Mouse (Mus musculus) forebrain, embryonic 12.5 days (tissue): ENCODE data around the gene Elp4. TPM values are rescaled to one million over a fixed set of nuclear protein-coding genes. Genes with fewer than 3 reads are reported as not detected.

Source experiments
- ATAC-seq: fragments of 200-750 bp; cut with Nextera tagmentation; 2 replicates; pipeline ENCODE4 v1.8.0; 2017; ENCODE audit warnings: moderate TSS enrichment; ENCODE audit not compliant: low FRiP score
- H3K27ac ChIP-seq: fragments of 300-500 bp; sonication (generic); 2 replicates; pipeline ENCODE4 v1.5.1; 2016; ENCODE audit warnings: mild to moderate bottlenecking
- H3K27me3 ChIP-seq: fragments of 300-500 bp; sonication (generic); 2 replicates; pipeline ENCODE4 v1.6.1; 2016; ENCODE audit warnings: mild to moderate bottlenecking
- H3K36me3 ChIP-seq: fragments of 300-500 bp; sonication (generic); replicated peaks from 2 replicates; pipeline ENCODE4 v1.6.1; 2016; ENCODE audit warnings: mild to moderate bottlenecking
- H3K4me1 ChIP-seq: fragments of 300-500 bp; sonication (generic); 2 replicates; pipeline ENCODE4 v1.6.1; 2016
- H3K4me2 ChIP-seq: fragments of 300-500 bp; sonication (generic); 2 replicates; pipeline ENCODE4 v1.6.1; 2016; ENCODE audit warnings: mild to moderate bottlenecking, moderate library complexity
- H3K4me3 ChIP-seq: fragments of 300-500 bp; sonication (generic); replicated peaks from 2 replicates; pipeline ENCODE4 v1.5.1; 2016; ENCODE audit warnings: mild to moderate bottlenecking
- H3K9ac ChIP-seq: fragments of 300-500 bp; sonication (generic); 2 replicates; pipeline ENCODE4 v1.6.1; 2016; ENCODE audit warnings: mild to moderate bottlenecking
- H3K9me3 ChIP-seq: fragments of 300-500 bp; sonication (generic); 2 replicates; pipeline ENCODE4 v1.6.1; 2016
- WGBS: fragments of 180-500 bp; shearing (Covaris S2); methylation state at CpG from one replicate; pipeline ENCODE4 v1.1.7; 2016; 5-methylcytosine and 5-hydroxymethylcytosine counted together
- polyA plus RNA-seq: library from polyadenylated mRNA; unstranded; fragments of >200 nt; fragmentation: Nextera tagmentation; extraction: Ambion mirVana; gene quantifications from 2 replicates; pipeline ENCODE4 v1.2.1, GENCODE M21; 2016

Gene Elp4
- polyA plus RNA-seq, 1 experiment from 2014 or later, result 59.1 TPM

GRCm38 (mm10) chr2:105702586-105702985, 201.8 kb downstream of the Elp4 start:
- no peak overlapping the region for H3K9ac ChIP-seq
- WGBS, result 72% methylated on average over 10 of the region's 10 CpGs
- no peak; the same call in 1 of the 2 replicates for ATAC-seq
- H3K4me2 ChIP-seq, result no peak overlapping the region
- H3K4me1 ChIP-seq, result peaks cover 3% of the 10 kb centered on the region; the same call in 1 of the 2 replicates
- H3K27me3 ChIP-seq, result no peaks in the 10 kb centered on the region
- H3K27ac ChIP-seq, result no peak overlapping the region
- no peak overlapping the region for H3K4me3 ChIP-seq
- H3K36me3 ChIP-seq, result peaks cover 11% of the 10 kb centered on the region
- no peaks in the 10 kb centered on the region for H3K9me3 ChIP-seq

- WGBS, result 61% methylated on average over 4 of the region's 4 CpGs
- Histone ChIP-seq H3K4me1 (peaks cover 4% of the 10 kb centered on the region; the same call in 1 of the 2 replicates), H3K4me3 (no peak overlapping the region), H3K9me3 (no peaks in the 10 kb centered on the region), H3K27ac (peak overlapping the region; percentile 26; the same call in 1 of the 2 replicates), H3K27me3 (no peaks in the 10 kb centered on the region), H3K36me3 (peaks cover 11% of the 10 kb centered on the region), H3K9ac (no peak overlapping the region), H3K4me2 (no peak overlapping the region)
- no peak for ATAC-seq
These were observed 202.6 kb downstream of the Elp4 start for GRCm38 (mm10) chr2:105701781-105702180.

- Histone ChIP-seq H3K36me3 (peaks cover 34% of the 10 kb centered on the region), H3K4me1 (peaks cover 4% of the 10 kb centered on the region; the same call in 1 of the 2 replicates), H3K27me3 (0 out of 2 replicates have a peak, but pooled peaks cover 5% of the 10 kb centered on the region), H3K4me2 (no peak overlapping the region), H3K9me3 (no peaks in the 10 kb centered on the region), H3K27ac (no peak overlapping the region; the same call in 1 of the 2 replicates), H3K4me3 (no peak overlapping the region), H3K9ac (no peak overlapping the region)
- 72% methylated on average over 2 of the region's 2 CpGs for WGBS
- ATAC-seq, result peak; percentile 43
These were observed 205.7 kb downstream of the Elp4 start for GRCm38 (mm10) chr2:105698631-105699030.

GRCm38 (mm10) chr2:105697741-105698140, 206.6 kb downstream of the Elp4 start:
- H3K27me3 ChIP-seq, result peaks cover 10% of the 10 kb centered on the region
- H3K36me3 ChIP-seq, result peaks cover 41% of the 10 kb centered on the region
- no peak overlapping the region for H3K4me3 ChIP-seq
- H3K9me3 ChIP-seq, result no peaks in the 10 kb centered on the region
- H3K4me2 ChIP-seq, result no peak overlapping the region
- peak overlapping the region; percentile 59 for H3K27ac ChIP-seq
- ATAC-seq, result no peak
- H3K4me1 ChIP-seq, result peaks cover 4% of the 10 kb centered on the region; the same call in 1 of the 2 replicates
- WGBS, result 44% methylated on average over 5 of the region's 5 CpGs
- H3K9ac ChIP-seq, result no peak overlapping the region

- H3K9me3 ChIP-seq, result no peaks in the 10 kb centered on the region
- H3K27me3 ChIP-seq, result peaks cover 52% of the 10 kb centered on the region
- no peak overlapping the region for H3K4me2 ChIP-seq
- ATAC-seq, result no peak
- H3K27ac ChIP-seq, result 0 out of 2 replicates have a peak overlapping the region, but pooled peaks have one; percentile 36
- whole genome bisulfite sequencing, result 13% methylated on average over 10 of the region's 10 CpGs
- peaks cover 40% of the 10 kb centered on the region for H3K36me3 ChIP-seq
- H3K4me3 ChIP-seq, result no peak overlapping the region
- H3K4me1 ChIP-seq, result peaks cover 51% of the 10 kb centered on the region
- no peak overlapping the region; the same call in 1 of the 2 replicates for H3K9ac ChIP-seq
These were observed 213.1 kb downstream of the Elp4 start for GRCm38 (mm10) chr2:105691296-105691695.

GRCm38 (mm10) chr2:105689771-105690639, 214.4 kb downstream of the Elp4 start:
- peak; percentile 37 for ATAC-seq

GRCm38 (mm10) chr2:105689304-105689770, 215.0 kb downstream of the Elp4 start:
- Histone ChIP-seq H3K4me2 (peak overlapping the region; percentile 59), H3K9me3 (no peaks in the 10 kb centered on the region), H3K36me3 (peaks cover 38% of the 10 kb centered on the region), H3K4me3 (peak overlapping the region; percentile 28), H3K4me1 (peaks cover 61% of the 10 kb centered on the region), H3K27me3 (peaks cover 66% of the 10 kb centered on the region), H3K27ac (peak overlapping the region; percentile 91), H3K9ac (peak overlapping the region; percentile 48)
- ATAC-seq, result peak; percentile 13; the same call in 1 of the 2 replicates
- WGBS, result 0% methylated on average over 15 of the region's 15 CpGs

More at GRCm38 (mm10) chr2:105689771-105690639, 214.4 kb downstream of the Elp4 start:
- peaks cover 61% of the 10 kb centered on the region for H3K4me1 ChIP-seq
- peaks cover 62% of the 10 kb centered on the region for H3K27me3 ChIP-seq
- H3K9me3 ChIP-seq, result no peaks in the 10 kb centered on the region
- peak overlapping the region; percentile 28 for H3K4me3 ChIP-seq
- H3K36me3 ChIP-seq, result peaks cover 42% of the 10 kb centered on the region
- under 1% methylated on average over 28 of the region's 28 CpGs for WGBS
- peak overlapping the region; percentile 59 for H3K4me2 ChIP-seq
- peak overlapping the region; percentile 91 for H3K27ac ChIP-seq
- H3K9ac ChIP-seq, result peak overlapping the region; percentile 48

- Histone ChIP-seq H3K4me1 (peaks cover 66% of the 10 kb centered on the region), H3K27ac (peak overlapping the region; percentile 91)
These were observed 215.7 kb downstream of the Elp4 start for GRCm38 (mm10) chr2:105688436-105689303.

GRCm38 (mm10) chr2:105688011-105688410, 216.4 kb downstream of the Elp4 start:
- Histone ChIP-seq H3K9ac (peak overlapping the region; percentile 53), H3K27me3 (peaks cover 68% of the 10 kb centered on the region), H3K9me3 (no peaks in the 10 kb centered on the region), H3K27ac (peak overlapping the region; percentile 91), H3K4me2 (peak overlapping the region; percentile 59), H3K36me3 (peaks cover 34% of the 10 kb centered on the region), H3K4me1 (peaks cover 69% of the 10 kb centered on the region), H3K4me3 (peak overlapping the region; percentile 28)
- 2% methylated on average over 17 of the region's 17 CpGs for WGBS
- no peak; the same call in 1 of the 2 replicates for ATAC-seq

More at GRCm38 (mm10) chr2:105688436-105689303, 215.7 kb downstream of the Elp4 start:
- Histone ChIP-seq H3K9me3 (no peaks in the 10 kb centered on the region), H3K27me3 (peaks cover 68% of the 10 kb centered on the region), H3K4me2 (peak overlapping the region; percentile 59), H3K36me3 (peaks cover 38% of the 10 kb centered on the region), H3K9ac (peak overlapping the region; percentile 45), H3K4me3 (peak overlapping the region; percentile 28)
- under 1% methylated on average over 25 of the region's 25 CpGs for WGBS
- ATAC-seq, result no peak

GRCm38 (mm10) chr2:105687317-105687991, 216.9 kb downstream of the Elp4 start:
- H3K4me3 ChIP-seq, result peak overlapping the region; percentile 28
- H3K27me3 ChIP-seq, result peaks cover 69% of the 10 kb centered on the region
- peak overlapping the region; percentile 59 for H3K4me2 ChIP-seq
- H3K36me3 ChIP-seq, result peaks cover 29% of the 10 kb centered on the region
- H3K27ac ChIP-seq, result peak overlapping the region; percentile 91
- no peaks in the 10 kb centered on the region for H3K9me3 ChIP-seq
- peak; percentile 5; the same call in 1 of the 2 replicates for ATAC-seq
- H3K9ac ChIP-seq, result peak overlapping the region; percentile 53
- peaks cover 72% of the 10 kb centered on the region for H3K4me1 ChIP-seq
- WGBS, result 5% methylated on average over 13 of the region's 13 CpGs
